Mouse (Mus musculus) central nervous system, embryonic 11.5 days (tissue): ENCODE measurements around the gene Hsd3b4. TPM values are rescaled to one million over a fixed set of nuclear protein-coding genes. Genes with fewer than 3 reads are reported as not detected.

Source experiments
- polyA plus RNA-seq: library from polyadenylated mRNA; depleted of rRNA; stranded (reverse); fragments of >200 nt; gene quantifications from 2 replicates; pipeline ENCODE4 v1.2.3, GENCODE M21; 2012; rRNA removed

Hsd3b4 gene
- 0.04 TPM in 1 of 2 replicates, not detected in the other for polyA plus RNA-seq

DNA sequence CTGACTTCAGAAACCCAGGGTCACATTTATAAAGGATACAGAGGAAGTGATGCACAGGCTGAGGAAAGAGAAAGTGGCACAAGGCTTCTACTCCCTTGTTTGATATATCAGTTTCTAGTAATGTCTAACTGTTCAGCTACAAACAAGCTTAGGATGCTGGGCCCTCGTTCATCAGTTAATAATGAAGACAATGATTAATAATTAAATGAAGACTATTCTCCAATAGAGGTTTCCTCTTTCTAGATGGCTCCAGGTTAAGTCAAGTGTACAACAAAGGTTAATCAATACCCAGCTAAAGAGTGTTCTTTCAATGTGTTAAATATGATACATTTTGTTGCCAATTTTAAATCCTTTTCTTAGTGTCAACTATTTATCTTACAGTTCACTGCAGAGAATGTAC is at the start of gene Hsd3b4:
TSS of gene Hsd3b4 (minus strand) at position 101 of the 400 bp plus-strand sequence.

DNA sequence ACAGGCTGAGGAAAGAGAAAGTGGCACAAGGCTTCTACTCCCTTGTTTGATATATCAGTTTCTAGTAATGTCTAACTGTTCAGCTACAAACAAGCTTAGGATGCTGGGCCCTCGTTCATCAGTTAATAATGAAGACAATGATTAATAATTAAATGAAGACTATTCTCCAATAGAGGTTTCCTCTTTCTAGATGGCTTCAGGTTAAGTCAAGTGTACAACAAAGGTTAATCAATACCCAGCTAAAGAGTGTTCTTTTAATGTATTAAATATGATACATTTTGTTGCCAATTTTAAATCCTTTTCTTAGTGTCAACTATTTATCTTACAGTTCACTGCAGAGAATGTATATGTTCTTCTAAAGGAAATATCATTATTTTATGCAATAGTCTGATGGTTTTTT is 53.3 kb downstream of the Hsd3b4 start, which contains the start of gene Gm4450:
TSS of gene Gm4450 (minus strand) at position 101 of the 400 bp plus-strand sequence.

Other genes starting within 250 kb of the Hsd3b4 start
- 2.6 and 2.9 TPM in 2 replicates for gene Hmgcs2, start 230.1 kb downstream of the Hsd3b4 start, polyA plus RNA-seq
- gene Phgdh, start 170.5 kb downstream of the Hsd3b4 start, polyA plus RNA-seq, result 195 and 372 TPM in 2 replicates
- 11.6 and 13.4 TPM in 2 replicates for gene Zfp697, start 128.1 kb downstream of the Hsd3b4 start, polyA plus RNA-seq
- gene Gm4450, start 53.4 kb downstream of the Hsd3b4 start, polyA plus RNA-seq, result not detected in 2 replicates
- 0.04 TPM in 1 of 2 replicates, not detected in the other for gene Gm10681, start 78.3 kb upstream of the Hsd3b4 start, polyA plus RNA-seq
- not detected in 2 replicates for gene Hsd3b5, start 119.7 kb upstream of the Hsd3b4 start, polyA plus RNA-seq
- gene Hsd3b2, start 214.0 kb upstream of the Hsd3b4 start, polyA plus RNA-seq, result not detected in 2 replicates